Comparison of ENCODE assay signal across 1 mouse cellular context in genomic region chr19:6140374-6140677, GRCm38 (mm10).
TF ChIP-seq lines count a peak whose summit lies in the region.

No protein-coding gene starts in this region.

TF ChIP-seq in MEL, 35 proteins besides CTCF, POLR2A, EP300 and RAD21 (continued from another document):
- TF ChIP-seq CHD1 (IDR thresholded peaks at IDR 0.05; ENCODE audit: low read depth, low read length) (no peak), MXI1 (IDR thresholded peaks at IDR 0.05; ENCODE audit: low read depth, low read length) (no peak)
